Mouse (Mus musculus) CD4-positive, CD25-positive, alpha-beta regulatory T cell, adult 4 months (primary cell): ENCODE measurements at regions not wholly inside any gene's neighbourhood (a gene's known extent, or its start where the extent isn't known, plus 50 kb on each side); places are given as distances from the start of the nearest gene placed in this dataset.

Experiments used
- ATAC-seq: one replicate; pipeline ENCODE4 v1.8.0; 2017

DNA sequence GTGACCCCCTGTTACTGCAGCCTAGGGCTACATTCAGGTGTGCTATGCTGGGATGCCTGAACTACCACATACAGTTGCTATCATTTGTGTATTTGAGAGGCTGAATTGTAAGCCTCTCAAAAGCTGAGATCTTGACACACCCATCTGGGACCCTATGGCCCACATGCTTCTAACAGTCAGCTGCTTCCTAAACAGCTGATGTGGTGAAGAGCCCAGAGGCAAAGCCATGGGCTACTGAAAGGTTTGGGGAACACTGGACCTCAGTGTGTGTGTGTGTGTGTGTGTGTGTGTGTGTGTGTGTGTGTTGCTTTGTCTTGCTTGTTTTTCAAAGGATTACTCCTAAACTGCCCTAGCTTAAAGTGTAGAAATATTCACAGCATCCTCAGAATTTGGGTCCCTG lies 75.0 kb downstream of the Lbh start:
- ATAC-seq = no peak

- ATAC-seq = no peak
Observed at GRCm38 (mm10) chr17:72993626-72994025, 75.5 kb downstream of the Lbh start.

GRCm38 (mm10) chr17:72996539-72996938 lies 78.4 kb downstream of the Lbh start:
- peak; percentile 92 for ATAC-seq

- no peak for ATAC-seq
Observed at GRCm38 (mm10) chr17:72997301-72997921, 79.3 kb downstream of the Lbh start.

- peak; percentile 87 for ATAC-seq
Observed at GRCm38 (mm10) chr17:73005100-73005499, 87.0 kb downstream of the Lbh start.

GRCm38 (mm10) chr17:73008901-73009300 lies 90.8 kb downstream of the Lbh start:
- peak; percentile 76 for ATAC-seq

- ATAC-seq = peak; percentile 23
Observed at GRCm38 (mm10) chr17:73009962-73010361, 91.9 kb downstream of the Lbh start.

DNA sequence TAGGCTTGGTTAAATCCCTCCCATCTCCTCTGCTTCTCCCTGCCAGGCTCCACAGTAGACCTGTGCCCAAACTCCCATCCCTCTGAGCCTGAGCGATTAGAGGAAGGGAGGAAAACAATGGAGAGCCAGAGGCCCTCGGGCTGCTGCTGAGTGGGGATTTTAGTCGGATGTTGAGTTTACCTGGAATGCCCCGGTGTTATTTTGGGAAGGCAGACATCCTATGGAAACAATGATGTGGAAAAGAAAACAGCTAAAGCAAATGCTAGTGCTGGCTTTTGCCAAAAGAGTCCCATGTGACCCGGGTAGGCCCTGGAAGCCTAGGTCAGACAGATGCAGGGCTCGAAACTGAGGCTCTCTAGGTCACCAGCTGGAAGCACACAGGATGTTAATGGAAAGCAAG lies 94.3 kb downstream of the Lbh start:
- no peak for ATAC-seq

DNA sequence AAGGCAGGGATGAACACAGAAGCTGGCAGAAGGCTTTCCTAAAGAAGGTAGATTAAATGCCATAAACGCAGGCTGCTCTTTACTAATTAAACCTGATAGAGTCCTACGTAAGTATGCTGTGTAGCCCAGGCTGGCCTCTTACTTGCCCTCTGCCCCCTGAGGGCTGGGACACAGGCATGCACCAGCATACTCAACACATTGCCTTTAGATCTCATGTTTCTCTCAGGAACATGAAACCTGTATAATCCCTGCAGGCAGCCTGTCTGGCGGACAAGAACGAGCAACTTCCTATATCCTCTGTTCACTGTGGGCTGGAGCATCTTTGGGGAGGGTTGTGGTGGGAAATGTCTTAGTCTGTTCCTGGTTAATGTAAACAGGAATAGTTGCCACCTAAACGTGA lies 94.8 kb upstream of the Lclat1 start:
- ATAC-seq = no peak

- ATAC-seq = no peak
Observed at GRCm38 (mm10) chr17:73014090-73014853, 93.5 kb upstream of the Lclat1 start.

DNA sequence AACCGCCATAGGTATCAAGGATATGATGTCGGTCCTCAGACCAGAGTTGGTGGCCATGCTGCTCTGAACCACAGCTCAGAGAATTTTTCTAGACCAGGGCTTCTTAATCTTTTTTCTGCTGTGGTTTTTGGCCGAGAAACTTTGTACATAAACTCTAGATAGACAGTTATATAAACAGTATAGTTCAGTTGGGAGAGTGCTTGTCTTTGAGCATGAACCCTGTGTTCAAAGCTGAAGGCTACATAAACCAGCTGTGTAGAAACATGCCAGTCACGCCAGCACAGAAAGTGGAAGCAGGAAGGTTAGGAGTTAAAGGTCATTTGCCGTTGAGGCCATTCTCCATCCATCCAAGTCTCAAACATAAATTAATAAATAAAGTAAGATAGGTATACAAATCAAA lies 90.6 kb upstream of the Lclat1 start:
- ATAC-seq = no peak

- ATAC-seq = no peak
Observed at GRCm38 (mm10) chr17:73022630-73023051, 85.1 kb upstream of the Lclat1 start.

DNA sequence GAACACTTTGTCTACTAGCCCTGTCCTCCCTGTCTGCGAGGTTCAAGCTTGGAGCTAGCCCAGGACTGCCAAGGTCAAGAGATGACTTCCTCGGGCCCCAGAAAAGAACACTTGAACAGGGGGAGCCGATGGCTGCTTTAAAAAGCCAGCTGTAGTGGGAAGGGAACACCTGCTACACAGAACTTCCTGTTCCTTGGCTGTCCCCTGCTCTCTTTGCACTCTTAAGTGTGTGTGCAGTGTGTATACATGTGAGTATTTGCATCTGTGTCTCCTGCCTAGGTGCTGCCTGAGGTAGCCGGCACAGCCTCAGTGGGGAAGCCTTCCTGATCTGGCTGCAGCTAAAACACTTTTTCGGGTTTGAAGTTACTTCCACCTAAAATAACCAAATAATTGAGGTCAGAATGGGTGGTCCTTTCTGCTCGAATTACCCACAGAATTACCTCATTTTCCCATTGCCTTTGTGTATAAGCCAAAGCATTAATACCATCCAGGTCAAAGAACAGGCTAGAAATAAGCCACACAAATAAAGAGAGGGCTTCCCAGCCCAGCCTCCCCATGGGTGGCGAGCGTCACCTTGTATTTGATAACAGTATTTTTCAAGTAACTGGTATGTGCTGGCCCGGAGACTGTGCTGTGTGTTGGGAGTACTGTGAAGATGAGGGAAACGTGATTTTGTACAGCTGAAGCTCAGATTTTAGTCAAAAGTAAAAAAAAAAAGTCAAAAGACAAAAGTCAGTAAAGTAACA lies 84.2 kb upstream of the Lclat1 start:
- ATAC-seq = peak; percentile 20

- no peak for ATAC-seq
Observed at GRCm38 (mm10) chr17:73027122-73027521, 80.7 kb upstream of the Lclat1 start.

DNA sequence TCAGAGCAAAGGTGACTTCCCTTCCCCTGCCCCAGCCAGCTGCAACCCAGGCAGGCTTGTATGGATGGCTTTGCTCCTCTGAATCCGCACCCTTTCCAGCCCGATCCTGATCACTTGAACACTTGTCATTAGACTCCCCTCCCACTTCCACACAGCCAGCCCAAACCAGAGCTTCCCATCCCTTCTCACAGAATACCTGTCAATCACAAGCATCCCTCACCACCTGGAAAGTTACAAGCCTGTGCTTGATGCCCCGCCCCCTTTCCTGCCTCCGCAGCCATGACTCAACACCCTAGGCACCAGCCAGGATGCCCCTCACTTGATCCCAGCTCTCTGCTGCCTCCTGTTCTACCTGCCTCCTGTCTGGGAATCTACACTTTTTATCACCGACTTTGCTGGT lies 76.0 kb upstream of the Lclat1 start:
- ATAC-seq = no peak

- ATAC-seq = no peak
Observed at GRCm38 (mm10) chr17:73032326-73032725, 75.5 kb upstream of the Lclat1 start.

- ATAC-seq = peak; percentile 85
Observed at GRCm38 (mm10) chr17:73034420-73034819, 73.4 kb upstream of the Lclat1 start.

DNA sequence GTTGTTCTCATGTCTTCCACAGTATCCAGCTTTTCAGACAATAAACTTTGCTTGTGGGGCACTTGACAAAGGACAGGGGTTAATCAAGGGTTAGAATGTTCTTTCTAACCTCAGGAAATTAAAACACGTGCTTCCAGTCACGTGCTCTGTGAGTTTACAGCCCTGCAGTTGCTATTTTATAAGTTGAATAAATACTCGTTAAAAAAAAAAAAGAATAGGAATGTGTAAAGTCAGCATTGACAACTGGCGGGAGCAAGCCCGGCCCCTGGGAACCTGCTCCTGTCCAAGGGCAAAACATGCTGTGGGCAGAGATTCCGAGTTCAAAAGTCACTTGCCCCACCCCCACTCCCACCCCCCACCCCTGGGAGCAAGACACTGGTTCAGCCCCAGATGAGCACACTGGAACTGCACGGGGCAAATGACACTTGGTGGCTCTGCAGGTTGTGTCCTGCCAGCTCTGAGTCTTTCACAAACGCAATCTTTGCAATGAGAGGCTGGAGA lies 72.8 kb upstream of the Lclat1 start:
- ATAC-seq = peak; percentile 42

DNA sequence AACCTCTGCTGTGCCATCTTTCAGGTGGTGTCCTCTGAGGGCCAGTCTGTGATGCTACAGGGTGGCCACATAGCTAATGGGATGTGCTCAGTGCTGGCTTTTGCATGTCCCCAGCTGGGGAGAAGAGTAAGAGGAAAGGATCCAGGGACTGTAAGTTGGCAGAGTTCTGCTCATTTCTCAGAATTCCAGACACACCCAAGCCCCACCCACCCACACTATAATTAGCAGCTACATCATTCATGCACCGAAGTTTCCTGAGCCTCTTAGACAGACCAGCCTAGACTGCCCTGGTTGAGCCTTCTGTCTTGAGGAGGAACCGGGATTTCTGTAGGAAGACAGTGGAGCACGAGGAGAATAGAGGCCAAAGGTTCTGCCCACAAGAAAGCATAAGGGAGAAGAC lies 70.9 kb upstream of the Lclat1 start:
- no peak for ATAC-seq

- ATAC-seq = no peak
Observed at GRCm38 (mm10) chr17:73038586-73038985, 69.2 kb upstream of the Lclat1 start.

GRCm38 (mm10) chr17:73044918-73045580 lies 62.7 kb upstream of the Lclat1 start:
- ATAC-seq = no peak

DNA sequence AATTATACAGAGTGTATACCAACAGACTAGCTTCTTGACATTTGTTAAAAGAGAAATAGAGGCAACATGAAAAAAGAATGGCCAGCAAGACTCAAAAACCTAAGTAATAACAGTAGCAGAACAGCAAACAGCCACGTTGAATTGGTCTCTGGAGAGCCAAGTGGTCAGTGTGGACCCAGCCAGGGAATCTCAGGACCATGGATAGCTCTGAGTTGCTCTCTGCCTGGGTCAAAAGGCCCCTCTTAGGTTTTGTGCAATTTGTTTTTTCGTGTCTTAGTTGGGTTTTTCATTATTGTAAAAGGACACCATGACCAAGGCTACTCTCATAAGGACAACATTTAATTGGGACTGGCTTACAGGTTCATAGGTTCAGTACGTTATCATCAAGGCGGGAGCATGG lies 60.8 kb upstream of the Lclat1 start:
- ATAC-seq = no peak

- no peak for ATAC-seq
Observed at GRCm38 (mm10) chr17:73048164-73048563, 59.6 kb upstream of the Lclat1 start.
